Mouse (Mus musculus) heart, postnatal 25 days (tissue): ENCODE data around the gene Ppp2r1b. TPM values are rescaled to one million over a fixed set of nuclear protein-coding genes. Genes with fewer than 3 reads are reported as not detected.
"Not testable (repeated sequence)": the region's sequence is repeated elsewhere in the genome, so short reads cannot be mapped to it uniquely, and the experiment has no call there.

Experiments
- DNase-seq: peaks from one replicate; pipeline ENCODE4 v3.0.0; 2022; ENCODE audit warnings: low spot score
- intact Hi-C: fragments of 180-260 bp; cut with DNase I; formaldehyde crosslinking; loops from one replicate; pipeline ENCODE4 v1.15.1; 2025
- total RNA-seq, 2 experiments: library from RNA; stranded (reverse); gene quantifications; 2 replicates each; pipeline ENCODE4 v1.2.3; 2021

Ppp2r1b gene
- 10 to 100 TPM; 10.2 to 10.5 TPM for total RNA-seq

DNA sequence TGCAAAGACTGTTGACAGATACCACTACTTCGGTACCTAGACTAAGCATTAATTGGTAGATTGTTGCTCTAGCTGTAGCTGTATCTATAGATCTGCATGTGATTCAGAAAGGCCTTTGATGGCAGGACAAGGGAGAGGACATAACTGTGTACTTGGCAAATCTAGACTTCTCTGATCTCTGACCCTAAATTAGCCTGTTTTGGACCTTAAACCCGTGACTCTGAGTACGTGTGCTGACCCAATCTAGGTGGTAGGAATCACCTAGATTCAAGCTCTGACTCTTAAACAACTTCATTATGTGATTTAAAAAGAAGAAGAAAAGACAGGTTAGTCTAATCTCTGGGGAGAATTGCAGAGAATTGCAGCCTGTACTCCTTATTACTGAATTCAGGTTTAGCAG is at the start of gene Ppp2r1b:
TSS of gene Ppp2r1b (plus strand) at position 221 of the 400 bp plus-strand sequence.
- no peak for DNase-seq
- intact Hi-C loops: loop anchor here (5.0 to 10.0 kb wide), 2 partner anchors 292 to 450 kb away; no protein-coding TSS in a partner anchor

DNA sequence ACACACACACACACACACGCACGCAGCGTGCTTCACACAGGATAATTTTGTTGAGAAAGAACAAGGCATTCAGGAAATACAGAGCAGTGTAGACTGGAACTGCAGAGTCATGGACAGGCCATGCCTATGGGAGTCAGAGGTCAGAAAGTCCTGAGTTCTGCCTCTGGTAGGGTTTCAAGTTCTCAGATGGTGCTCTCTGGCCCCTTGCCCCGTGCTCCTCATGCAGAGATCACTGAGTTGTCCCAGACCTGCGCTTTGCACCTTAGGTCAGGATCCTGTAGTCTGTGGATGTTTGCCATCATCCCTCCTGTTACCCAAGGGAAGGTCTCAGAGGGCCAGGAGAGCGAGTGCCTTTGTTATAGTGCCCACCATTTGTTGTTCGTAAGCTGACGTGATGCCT is 48.3 kb upstream of the Ppp2r1b start:
- DNase-seq: no peak
- intact Hi-C loops: no loop called here

- DNase-seq: no peak
- intact Hi-C loops: no loop called here
Observed at GRCm38 (mm10) chr9:50797641-50798040, 47.5 kb upstream of the Ppp2r1b start.

GRCm38 (mm10) chr9:50798368-50798767 is 46.7 kb upstream of the Ppp2r1b start:
- intact Hi-C loops: no loop called here

DNA sequence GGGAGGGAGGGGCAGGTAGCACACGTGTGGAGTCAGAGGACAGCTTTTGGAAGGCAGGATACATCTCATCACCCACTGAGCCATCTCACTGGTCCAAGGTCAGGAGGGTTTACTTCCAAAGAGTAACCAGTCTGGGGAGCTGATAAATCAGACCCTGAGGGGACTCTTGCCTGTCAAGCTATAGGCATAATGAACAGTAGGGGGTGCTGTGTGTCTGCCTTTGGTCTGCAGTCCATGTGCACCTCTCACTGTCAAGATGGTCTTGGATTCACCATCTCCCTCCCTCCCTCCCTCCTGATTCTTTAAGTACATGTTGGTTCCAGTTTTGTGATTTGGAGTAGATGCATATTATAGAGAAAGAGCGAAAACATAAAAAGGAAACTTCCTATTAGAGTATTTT is 44.1 kb upstream of the Ppp2r1b start:
- intact Hi-C loops: loop anchor here (2.0 to 5.0 kb wide), 2 partner anchors 206 to 350 kb away; partner anchors contain the start of gene Sik2
- DNase-seq: no peak

More at GRCm38 (mm10) chr9:50798368-50798767, 46.7 kb upstream of the Ppp2r1b start:
- DNase-seq: no peak

GRCm38 (mm10) chr9:50803055-50803671 is 41.9 kb upstream of the Ppp2r1b start:
- intact Hi-C loops: loop anchor here (5.0 kb wide), 1 partner anchor 204 kb away; the partner anchor contains the start of gene Sik2

DNA sequence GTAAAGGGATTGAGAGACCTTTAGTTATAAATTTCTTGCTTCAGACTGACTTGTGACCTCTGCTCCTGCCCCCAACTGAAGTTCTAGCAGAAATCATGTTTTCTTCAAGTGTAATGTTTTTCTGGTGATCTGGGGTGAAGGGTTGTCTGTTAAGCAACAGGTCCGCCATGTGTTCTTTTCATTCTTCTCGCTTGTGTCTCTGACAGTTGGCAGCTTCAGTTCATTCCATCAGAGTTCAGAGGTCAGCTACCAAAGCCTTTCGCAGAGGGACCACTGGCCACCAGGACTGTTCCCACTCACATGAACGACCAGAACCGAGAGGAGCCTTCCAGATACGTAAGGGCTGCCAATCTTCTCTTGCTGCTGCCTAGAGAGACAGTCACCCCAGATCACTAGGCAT is 36.6 kb upstream of the Ppp2r1b start:
- intact Hi-C loops: no loop called here

More at GRCm38 (mm10) chr9:50803055-50803671, 41.9 kb upstream of the Ppp2r1b start:
- DNase-seq: no peak

GRCm38 (mm10) chr9:50809146-50809545 is 36.0 kb upstream of the Ppp2r1b start:
- no peak for DNase-seq
- intact Hi-C loops: no loop called here

More for the DNA sequence above, 36.6 kb upstream of the Ppp2r1b start:
- DNase-seq: no peak

GRCm38 (mm10) chr9:50811187-50811586 is 33.9 kb upstream of the Ppp2r1b start:
- DNase-seq: no peak
- intact Hi-C loops: loop anchor here (2.0 kb wide), 1 partner anchor 22 kb away; no protein-coding TSS in a partner anchor

DNA sequence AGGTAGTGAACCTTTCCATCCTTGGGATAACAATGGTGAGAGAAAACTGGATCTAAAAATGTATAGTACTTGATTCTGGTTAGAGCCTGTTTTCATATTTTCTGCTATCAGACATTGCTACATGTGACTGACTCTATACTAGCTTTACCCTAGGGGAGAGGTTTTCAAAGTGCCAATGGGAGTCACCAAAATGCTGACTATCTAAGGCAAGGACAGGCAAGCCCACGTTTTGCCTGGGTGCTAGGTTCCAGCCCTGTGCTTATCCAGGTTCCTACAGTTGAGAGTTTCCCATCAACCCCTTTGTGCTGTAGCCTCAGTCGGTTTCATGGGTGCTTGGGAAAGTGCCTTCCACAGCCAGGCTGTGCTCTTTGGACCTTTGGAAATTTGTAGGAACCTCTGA is 33.4 kb upstream of the Ppp2r1b start:
- DNase-seq: no peak
- intact Hi-C loops: loop anchor here (2.0 kb wide), 1 partner anchor 23 kb away; no protein-coding TSS in a partner anchor

DNA sequence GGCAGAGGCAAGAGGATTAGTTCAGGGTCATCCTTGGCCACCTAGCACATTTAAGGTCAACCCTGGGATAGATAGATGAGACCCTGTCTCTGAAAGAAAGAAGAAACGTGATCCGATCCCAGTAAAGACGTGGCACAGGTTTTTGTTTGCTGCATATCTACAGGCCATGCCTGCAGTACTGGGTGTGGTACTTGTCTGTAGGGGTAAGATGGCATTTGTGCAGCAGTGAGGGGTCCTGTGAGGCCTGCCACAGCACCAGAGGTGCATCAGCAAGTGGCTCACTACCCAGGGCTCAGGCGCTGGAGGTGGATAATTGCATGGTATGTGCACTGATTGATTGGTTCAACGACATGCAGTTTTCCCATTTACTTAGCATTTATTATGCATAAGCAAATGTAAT is 31.3 kb upstream of the Ppp2r1b start:
- no peak for DNase-seq
- intact Hi-C loops: no loop called here

- intact Hi-C loops: no loop called here
- DNase-seq: no peak
Observed at GRCm38 (mm10) chr9:50815666-50816065, 29.4 kb upstream of the Ppp2r1b start.

- DNase-seq: no peak
- intact Hi-C loops: no loop called here
Observed at GRCm38 (mm10) chr9:50816512-50816911, 28.6 kb upstream of the Ppp2r1b start.

DNA sequence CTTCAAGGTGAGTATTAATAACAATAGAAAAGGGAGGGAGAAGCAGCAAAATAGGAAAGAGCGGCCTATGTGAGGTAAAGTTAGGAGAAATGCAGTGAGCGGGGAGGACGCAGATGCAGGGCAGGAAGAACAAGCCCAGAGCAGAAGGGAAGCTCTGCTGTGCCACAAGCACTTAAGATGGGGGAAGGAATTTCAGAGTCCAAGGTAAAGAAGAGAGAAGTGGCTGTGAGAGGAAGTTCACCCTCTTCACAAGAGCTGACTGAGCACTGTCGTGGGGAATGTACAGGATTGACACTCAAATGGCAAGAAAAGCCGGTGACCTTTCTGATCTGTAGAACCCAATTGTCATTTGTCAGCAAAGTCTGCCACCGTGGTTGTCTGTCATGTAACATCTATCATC is 27.1 kb upstream of the Ppp2r1b start:
- intact Hi-C loops: no loop called here

GRCm38 (mm10) chr9:50819716-50820115 is 25.4 kb upstream of the Ppp2r1b start:
- no peak for DNase-seq
- intact Hi-C loops: no loop called here

More for the DNA sequence above, 27.1 kb upstream of the Ppp2r1b start:
- DNase-seq: no peak

- intact Hi-C loops: no loop called here
- no peak for DNase-seq
Observed at GRCm38 (mm10) chr9:50821651-50822050, 23.4 kb upstream of the Ppp2r1b start.

DNA sequence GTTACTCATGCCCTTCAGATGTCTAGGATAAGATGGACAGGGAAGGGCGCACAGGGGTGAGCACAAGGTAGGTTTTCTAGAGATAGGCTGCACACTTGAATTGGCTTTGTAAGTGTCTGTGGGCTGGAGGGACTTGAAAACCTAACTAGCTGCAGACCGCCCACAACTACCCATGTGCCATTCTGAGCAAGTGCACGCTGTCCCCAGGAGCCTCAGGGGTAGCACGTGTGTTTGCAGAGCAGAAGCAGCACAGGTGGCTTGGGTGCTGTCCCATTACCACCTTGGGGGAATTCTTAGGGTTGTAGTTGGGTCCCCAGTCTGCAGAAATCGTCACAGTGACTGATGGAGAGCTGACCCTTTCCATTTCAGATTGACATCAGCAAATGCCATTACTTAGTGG is 22.9 kb upstream of the Ppp2r1b start:
- no peak for DNase-seq
- intact Hi-C loops: no loop called here

DNA sequence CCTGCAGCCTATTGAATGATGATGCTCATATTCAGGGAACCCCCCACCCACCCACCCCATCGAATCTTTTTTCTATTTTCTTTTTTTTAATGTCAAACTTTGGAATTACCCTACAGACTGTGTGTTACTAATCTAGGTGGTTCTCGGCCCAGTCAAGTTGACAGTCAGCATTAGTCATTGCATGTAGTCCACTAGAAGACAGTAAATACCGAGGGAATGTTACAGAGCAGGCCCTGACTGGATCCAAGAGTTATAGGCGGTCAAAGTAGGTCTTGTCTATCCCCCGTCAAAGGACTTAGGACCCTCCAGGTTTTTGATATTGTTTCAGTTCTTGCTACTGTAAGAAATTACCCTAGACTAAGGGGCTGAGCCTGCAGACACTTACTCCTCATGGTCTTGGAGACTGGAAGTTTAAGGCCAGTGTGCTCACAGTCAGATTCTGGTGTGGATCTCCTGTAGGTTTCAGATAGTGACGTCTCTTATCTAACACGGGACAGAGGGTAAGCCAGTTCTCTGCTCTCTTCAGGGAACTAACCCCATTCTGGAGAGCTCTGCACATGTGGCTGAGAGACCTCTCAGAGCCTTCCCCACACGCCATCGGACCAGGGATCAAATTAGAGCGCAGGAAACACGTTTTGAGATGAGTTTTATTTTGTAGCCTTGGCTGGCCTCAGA is 21.2 kb upstream of the Ppp2r1b start:
- DNase-seq: no peak
- intact Hi-C loops: no loop called here

GRCm38 (mm10) chr9:50831514-50831913 is 13.6 kb upstream of the Ppp2r1b start:
- no peak for DNase-seq
- intact Hi-C loops: no loop called here

DNA sequence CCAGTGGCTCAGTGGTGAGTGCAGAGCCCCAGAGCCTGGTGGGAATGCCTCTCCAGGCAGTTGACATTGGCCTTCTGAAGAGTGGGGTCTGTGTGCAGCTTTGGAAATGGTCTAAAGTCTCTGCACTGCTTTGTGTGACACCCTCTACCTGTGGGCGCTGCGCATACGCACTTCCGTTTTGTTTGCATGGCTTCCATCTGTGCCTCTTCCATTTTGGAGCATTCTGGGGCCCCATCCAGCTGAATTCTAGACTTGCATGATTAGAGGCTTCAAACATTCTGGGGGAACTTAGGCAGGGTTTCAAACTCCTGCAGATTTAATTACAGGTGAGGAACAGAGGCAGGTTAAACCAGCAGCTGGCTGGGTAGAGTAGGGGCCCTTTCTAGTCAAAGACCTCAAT is 12.9 kb upstream of the Ppp2r1b start:
- intact Hi-C loops: no loop called here
- DNase-seq: no peak

GRCm38 (mm10) chr9:50832582-50832981 is 12.5 kb upstream of the Ppp2r1b start:
- intact Hi-C loops, DNase-seq: not testable (repeated sequence)
